Mouse (Mus musculus) adipocyte (in vitro differentiated cells): ENCODE results near the gene Kyat1.
"Not testable (repeated sequence)": the region's sequence is repeated elsewhere in the genome, so short reads cannot be mapped to it uniquely, and the experiment has no call there.

Source experiments
- DNase-seq: peaks from one replicate; pipeline ENCODE4 v3.0.0-alpha.2; 2016; ENCODE audit warnings: low spot score

Kyat1 gene

DNA sequence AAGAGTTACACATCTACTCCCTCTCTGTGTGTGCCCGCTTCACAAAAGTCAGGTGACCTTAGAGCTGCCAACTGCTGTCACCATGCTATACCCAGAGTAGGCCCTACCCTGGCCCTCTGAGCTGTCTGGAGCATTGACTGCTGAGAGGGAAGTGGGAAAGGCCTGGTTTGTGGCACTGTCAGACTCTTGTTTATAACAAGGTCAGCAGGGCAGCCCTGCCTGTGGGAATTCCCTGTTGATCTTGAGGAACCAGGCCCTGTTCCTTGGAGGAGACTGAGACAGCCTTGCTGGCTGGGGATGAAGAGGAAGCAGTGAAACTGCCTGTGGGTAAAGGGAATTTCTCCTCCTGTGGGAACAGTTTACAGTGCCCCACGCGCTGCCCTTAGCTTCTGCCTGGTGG is 9.1 kb upstream of the Kyat1 start:
- DNase-seq: peak; percentile 74

DNA sequence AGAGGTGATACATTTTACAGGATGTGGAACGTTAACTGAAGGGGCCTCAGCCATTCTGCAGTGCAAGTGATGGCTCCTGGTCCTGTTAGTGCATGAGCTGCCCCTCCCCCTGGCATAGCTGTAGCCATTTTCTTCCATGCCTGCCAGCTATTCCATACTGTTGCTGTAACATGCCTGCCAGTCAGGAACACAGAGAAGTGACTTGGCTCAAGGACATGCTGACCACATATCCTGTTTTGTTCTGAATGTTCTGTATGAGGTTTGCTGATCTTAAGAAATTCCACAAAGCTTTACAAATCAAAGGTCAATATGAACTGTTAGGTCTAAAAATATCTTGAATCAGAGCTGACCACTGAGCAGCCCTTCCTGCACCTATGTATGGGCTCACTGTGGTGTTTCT is 7.3 kb upstream of the Kyat1 start:
- peak; percentile 45 for DNase-seq

DNA sequence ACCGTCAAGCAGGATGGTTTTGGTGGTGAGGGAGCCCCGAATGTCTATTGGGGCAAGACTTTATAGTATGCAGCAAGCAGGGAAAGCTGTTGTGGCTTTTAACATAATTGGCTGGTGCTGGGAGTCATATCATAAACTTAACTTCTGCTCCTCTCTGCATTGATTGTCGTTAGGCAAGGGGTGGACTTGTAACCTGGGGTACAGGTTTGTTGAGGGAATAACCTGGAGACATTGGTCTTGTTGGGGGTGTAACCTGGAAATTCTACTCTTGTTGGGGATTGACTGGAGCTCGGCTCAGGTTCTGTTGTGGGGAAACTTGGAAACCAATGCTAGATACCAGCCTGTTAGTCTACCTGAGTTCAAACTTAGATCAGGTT is 6.5 kb upstream of the Kyat1 start:
- no peak for DNase-seq

DNA sequence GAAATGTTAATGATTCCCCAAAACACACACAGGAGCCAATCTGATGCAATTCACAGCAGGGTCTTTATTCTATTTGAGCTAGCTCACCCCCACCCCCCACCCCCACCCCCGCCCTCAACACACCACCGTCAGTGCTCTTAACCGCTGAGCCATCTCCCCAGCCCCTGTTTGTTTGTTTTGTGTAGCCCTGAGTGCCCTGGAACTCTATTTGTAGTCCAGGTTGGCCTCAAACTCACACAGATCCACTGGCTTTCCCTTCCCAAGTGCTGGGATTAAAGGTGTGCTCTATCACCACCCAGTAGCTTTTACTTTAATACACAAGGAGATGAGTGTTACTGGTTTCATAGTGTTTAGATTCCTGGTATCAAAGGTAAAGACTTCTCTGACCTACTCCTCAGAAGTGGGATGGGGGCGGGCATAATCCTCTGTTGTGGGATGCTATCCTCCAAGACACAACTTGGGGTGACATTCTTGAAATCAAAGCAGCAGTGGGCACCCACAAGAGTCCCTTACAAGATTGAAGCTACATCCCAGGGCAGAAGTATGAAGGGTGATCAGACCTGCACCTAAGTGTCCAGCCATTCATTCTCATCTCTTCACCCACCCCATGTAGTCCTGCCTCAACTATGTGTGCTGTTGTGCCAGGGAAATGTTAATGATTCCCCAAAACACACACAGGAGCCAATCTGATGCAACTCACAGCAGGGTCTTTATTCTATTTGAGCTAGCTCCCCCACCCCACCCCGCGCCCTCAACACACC is 5.9 kb upstream of the Kyat1 start:
- DNase-seq: no peak

DNA sequence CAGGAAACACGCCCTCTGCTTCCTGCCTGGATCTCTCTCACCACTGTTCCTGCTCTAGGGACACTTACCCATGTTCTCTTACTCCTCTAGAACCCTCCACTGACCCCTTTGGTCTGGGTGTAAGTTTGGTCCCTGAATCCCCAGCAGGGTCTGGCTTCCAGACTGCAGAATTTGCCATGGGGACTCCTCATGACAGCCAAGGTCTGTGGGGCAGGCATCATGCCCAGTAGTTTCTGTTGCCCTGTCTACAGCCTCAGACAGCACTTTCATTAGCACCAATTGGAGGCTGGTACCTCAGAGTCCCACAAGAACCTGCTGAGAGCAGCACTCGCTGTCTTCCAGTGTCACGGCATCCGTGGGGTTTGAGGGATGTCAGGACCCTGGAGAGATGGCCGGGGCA is 2.2 kb upstream of the Kyat1 start:
- peak; percentile 11 for DNase-seq

DNA sequence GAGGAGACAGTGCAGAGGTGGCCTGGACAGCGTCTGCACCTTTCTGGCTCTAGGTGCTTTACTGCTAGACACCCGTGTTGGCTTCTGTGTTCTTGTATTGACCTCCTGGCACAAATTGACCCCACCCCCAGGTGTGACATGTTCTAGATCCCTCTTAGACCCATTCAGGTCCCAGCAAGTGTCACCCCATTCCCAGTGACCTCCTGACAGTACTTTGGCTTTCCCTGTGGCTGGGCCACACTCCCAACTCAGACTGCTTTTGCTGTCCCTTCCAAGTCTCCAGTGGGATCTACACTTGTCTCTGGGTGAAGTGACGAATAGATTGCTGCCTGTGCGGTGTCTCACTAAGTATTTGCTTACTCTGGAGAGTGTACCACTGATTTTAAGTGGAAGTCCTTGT is 1.8 kb upstream of the Kyat1 start:
- no peak for DNase-seq

DNA sequence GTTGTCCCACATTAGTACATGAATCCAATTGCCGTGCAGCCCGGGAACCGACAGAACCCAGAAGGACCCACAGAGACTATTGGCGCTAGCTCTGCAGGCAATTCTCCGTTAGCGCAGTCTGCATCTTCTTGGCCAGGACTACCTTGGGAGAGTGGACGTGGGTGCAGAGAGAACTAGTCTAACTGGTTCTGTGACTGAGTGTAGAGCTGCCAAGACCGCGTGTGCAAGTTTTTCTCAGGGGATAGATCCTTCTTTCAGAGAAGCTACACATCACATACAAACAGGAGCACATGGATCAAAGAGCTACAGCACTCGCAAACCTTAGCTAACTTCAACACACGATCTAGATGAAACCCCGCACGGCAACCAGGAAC is 405 bp downstream of the Kyat1 start:
- no peak for DNase-seq

DNA sequence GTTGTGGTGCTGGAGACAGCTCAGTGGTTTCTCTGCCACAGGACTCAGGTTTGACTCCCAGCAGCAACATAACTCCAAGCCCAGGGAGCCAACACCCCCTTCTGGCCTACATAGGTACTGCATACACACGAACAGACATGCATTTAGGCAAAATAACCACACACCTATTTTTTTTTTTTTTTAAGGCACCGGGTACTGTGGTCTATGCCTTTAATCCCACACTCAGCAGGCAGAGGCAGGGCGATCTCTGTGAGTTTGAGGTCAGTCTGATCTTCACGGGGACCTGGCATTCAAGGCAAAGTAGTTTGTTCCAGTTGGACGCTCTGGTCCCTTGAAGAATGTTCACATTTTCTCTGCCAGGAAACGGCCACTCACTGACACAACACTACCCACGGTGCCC is 2.2 kb downstream of the Kyat1 start:
- peak; percentile 32 for DNase-seq

DNA sequence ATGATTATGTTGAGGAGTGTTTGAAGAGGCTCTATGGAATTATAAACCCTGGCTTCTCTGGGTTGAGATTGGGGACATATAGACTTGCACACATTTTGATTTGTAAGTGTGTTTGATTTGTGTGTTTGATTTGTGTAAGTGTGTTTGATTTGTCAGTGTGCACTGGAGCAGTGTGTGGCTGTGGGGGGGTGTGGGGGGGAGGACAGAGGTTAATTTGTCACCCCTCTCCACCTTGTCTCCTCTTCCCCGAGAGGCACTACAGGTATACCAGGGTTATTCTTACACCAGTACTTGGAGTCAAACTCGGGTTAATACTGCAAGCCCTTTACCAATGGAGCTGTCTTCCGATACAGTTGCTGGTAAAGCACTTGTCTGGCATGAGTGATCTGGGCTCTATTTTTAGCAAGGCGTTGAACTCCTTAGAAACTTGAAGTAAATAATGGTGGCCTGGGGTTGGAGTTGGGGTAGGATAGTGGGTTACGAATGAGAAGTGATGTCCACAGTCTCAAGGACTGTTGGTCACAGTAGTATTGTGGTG is 5.2 kb downstream of the Kyat1 start:
- DNase-seq: no peak

DNA sequence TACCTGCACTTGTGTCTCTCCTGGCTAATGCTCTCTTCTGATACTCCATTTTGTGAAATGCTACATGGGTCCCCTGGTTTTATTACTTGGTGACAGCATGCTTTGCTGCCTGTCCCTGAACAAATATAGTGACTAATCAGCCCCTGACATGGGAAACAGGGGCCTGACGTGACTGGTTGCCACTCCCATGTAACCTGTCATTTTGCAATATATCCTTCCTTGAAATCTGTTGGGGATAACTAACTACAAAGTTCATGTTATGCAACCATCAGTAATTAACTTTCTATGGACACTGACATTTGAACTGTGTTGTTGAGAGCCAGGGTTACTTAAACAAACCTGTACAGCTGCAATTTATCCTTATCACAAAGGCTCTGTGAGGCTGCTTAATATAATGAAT is 5.7 kb downstream of the Kyat1 start:
- DNase-seq: peak; percentile 12

DNA sequence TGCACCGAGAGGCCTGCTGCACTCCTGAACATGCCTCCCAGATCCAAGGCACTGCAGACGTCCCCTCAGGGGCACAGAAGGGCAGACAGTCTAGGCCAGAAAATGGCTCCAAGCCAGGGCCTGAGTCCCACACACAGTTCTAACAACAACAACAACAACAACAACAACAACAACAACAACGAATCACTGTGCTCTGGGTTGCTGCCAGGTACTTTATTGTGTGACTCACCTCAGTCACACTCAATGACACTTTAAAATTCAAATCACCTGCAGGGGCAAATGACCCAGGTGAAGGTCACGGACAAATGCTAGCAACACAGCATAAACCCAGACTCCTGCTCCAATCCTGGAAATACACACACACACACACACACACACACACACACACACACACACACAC is 7.6 kb downstream of the Kyat1 start:
- DNase-seq: no peak

DNA sequence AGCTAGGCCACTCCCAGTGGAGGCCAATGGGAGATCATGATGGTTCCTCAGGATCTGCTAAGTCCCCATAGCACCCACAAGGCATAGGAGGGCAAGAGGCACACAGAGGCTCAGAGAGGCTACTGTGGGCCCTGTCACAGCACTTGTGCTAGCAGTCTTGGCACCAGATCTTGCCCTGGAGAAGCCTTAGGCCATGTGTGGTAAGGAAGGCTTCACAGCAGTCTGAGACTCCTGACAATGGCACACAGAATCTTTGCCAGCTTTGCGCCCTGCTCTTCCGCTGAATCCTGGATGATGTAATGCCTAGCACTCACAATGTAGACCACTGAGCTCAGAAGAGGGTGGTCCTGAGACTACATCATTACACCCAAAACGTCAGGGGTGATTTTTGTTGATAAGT is 11.0 kb downstream of the Kyat1 start:
- DNase-seq: peak; percentile 68

DNA sequence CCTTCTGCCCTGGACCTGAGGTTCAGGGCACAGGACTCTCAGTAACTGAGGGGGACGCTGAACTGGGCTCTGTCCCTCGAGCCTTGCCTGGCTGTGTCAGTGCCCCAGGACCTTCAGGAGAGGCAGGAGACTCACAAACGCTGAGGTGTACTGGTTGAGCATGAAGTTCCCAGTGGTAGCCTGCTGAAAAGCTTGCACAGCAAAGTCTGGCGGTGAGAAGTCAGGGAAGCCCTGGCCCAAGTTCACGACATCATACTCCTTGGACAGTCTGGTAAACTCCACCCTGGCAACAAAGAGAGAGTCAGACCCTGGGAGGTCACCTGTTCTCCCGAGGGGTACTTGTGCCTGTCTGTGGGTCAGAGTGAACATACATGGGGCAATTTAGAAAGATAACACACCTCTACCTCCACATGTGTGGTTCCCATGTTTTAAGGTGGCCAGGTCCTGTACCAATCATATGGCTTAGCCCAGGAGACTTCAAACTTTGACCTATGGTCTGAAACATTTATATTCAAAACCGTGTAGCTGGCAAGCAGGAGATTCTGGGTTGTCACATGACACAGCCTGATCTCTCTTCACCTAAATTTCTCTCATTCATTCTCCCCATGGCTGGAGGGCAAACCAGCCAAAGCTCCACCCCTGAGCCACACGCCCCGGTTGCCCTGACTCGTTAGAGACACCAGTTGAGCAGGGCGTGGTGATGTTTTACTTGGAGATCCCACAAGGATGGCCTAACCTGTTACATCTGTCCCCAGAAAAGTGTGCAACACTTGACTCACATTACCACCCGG is 13.7 kb downstream of the Kyat1 start:
- DNase-seq: peak; percentile 17

DNA sequence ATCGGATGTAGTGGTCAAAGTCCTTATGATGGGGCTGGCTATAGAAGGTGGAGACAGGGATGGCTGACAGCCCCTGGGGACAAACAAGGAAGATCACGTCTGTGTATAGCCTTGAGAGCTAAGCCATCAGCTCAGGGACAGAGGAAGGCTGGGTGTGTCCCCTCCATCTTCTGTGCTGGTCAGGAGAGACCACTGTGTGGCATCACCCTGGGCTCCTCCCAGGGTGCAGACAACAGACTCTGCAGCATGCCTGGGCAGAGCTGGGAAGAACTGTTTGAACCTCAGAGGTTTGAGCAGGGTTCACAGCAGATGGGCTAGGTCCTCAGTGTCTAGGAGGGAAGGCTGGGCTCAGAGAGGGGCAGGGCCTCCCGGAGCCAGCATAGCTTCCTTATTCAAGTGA is 20.0 kb downstream of the Kyat1 start:
- DNase-seq: no peak

DNA sequence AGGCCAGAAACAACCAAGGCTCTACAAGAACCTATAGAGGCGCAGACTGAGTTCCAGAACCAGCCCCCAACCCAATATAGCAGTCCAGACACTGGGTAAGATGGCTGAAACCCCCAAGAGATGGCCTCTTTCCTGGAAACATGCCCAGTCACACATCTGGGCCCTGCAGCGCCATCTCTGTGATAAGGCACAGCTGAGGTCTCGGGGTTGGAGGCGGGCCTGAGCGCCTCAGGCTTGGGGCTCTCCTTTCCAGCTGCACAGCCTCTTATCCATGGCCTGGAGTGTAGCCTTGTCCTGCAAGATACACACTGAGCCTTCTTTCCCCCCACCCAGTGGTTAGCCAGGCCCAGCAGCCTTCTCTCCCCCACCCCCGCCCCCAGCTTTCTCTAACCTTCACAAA is 20.4 kb downstream of the Kyat1 start:
- no peak for DNase-seq

DNA sequence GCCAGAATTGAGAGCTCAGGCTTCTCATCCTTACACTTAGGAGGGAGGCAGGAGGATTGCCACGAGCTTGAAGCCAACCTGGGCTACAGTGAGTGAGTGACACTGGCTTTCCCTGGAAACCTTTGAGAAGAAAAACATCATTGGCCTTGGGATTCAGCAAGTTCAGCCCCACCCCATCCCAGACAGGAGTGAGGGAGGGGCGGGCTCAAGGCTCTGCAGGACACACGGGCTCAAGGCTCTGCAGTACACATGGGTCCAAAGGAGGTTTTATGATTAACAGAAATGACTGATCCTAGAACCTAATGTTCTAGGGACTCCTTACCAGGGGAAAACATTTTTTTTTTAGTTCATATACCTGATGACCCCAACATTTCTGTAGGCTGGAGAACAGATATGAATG is 21.9 kb downstream of the Kyat1 start:
- no peak for DNase-seq

DNA sequence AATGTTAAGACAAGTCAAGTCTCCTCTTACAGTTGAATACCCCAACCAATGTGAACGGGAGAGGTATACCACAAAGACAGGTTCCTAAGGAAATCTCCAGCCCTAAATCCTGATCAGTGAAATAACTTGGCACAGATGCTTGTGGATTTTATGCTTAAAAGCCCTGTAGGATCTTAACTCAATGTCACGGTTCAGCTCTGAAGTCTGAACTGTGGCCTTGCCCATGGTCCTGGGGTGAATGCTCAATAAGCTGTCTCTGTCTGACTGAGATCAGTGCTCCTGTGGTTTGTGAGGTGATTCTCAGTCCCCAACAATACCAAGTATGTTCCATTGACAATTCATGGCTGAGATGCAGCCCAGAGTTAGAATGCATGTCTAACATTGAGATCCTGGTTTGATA is 23.2 kb downstream of the Kyat1 start:
- DNase-seq: no peak

DNA sequence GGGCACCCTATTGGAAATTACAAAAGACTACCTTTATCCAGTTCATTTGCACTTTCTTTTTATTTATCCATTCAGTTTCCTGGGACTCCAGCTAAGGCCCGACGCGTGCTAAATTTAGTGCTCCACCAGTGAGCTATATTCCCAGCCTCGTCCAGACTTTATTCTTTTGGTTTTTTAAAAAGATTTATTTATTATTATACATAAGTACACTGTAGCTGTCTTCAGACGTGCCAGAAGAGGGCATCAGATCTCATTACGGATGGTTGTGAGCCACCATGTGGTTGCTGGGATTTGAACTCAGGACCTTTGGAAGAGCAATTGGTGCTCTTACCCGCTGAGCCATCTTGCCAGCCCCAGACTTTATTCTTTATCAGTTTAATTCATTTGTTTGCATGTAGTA is 26.9 kb downstream of the Kyat1 start:
- DNase-seq: not testable (repeated sequence)

DNA sequence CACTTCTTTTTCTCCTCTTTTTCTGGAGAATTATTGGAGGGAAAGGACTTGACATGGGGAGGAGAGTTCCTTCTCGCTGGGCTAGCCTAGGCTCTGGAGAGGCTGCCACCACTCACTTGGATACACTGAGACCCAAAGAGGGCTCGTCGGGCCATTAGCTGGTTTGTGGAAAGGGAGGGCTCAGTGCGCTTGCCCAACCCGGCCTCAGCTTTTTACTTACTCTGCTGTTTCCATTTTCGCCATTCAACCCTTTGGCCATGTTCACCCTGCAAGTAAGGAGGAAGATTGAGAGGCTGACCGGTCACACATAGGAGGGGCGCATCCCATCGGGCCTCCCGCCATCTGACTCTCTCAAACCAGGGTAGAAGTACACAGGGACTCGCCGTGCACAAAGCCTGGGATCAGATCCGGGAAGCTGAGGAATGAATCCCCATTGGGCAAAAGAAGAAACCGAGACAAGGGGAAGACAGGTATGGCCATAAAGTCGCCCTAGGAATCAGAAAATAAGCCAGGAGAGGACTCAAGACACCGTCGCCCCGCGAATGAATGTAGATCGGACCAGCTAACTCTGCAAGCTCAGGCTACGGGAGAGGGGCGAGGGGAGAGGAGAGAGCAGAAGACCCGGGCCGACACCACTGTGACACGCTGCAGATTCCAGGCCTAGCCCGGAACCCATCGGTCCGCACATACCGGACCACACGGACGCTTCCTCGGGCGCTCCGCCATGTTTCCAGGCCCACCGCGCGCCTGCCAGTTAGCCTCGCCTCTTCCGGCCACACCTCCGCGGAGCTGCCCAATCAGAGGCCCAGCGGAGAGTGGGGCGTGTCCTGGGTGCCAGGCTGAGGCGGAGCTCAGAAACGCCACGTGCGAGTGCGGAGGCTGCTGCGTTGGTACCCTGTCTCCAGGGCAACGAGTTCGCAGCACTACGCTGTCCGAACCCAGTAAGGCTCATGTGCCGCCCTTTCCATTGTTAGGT is 27.7 kb downstream of the Kyat1 start, which contains the start of gene Spout1:
Gene Spout1 (minus strand): TSS at position 760 of the 976 bp plus-strand sequence.
- peak; percentile 94 for DNase-seq

DNA sequence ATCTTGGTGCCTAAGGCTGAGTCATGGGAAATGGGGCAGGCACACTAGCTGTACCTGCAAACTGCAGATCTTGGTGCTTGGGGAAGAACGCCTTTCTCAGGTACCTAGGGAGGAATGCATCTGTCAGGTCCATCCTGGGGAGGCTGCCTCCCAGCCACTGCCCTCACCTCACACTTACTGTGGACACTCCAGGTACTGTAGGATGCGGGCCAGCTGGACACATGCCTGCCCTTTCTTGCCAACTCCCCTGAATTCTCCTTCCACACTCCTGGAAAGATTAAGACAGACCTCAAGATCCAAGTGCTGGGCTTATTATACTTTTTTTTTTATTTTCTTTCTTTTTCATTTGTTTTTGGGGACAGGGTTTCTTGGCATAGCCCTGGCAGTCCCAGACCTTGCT is 29.1 kb downstream of the Kyat1 start:
- no peak for DNase-seq

DNA sequence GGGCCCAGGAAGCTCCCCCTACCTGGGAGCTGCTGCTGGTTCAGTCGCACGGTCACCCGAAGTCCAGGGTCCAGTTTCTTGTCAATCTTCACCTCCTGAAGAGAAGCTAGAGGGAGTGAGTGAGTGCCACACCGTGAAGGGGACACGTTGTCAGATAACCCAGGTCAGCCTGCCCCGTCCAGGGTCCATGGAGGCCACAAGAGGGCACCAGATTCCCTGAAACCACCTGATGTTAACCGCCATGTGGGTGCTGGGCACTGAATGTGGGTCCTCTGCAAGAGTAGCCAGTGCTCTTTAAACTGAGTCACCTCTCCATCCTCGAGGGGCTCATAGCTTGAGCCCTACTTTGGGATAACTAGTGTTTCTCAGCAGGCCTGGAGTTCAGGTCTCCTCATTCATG is 29.8 kb downstream of the Kyat1 start:
- DNase-seq: no peak

DNA sequence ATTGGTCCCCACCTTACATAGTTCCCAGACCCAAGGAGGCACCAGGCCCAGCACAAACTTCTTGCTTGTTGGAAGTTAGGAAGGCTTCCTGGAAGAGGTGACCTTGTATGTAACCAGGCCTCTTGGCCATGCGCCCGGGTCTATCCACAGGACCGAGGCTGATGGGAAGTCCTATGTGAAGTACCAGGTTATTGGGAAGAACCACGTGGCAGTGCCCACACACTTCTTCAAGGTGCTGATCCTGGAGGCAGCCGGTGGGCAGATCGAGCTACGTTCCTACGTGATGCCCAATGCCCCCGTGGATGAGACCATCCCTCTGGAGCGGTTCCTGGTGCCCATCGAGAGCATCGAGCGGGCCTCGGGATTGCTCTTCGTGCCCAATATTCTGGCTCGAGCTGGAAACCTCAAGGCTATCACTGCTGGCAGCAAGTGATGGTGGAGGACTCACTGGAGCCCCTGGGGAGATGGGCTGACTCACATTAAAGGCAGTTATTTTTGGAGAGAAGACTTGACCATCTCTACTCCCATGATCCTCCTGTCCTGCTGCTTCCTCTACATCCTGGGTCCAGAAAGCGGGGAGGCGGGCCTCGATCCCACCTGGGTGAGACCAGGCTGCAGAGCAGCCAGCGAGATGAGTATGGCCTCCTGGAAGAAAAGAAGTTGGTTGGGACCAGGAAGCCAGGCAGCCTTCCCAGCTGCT is 32.0 kb downstream of the Kyat1 start:
- no peak for DNase-seq
